Mouse (Mus musculus) hindbrain, embryonic 13.5 days (tissue): Measurements from ENCODE around the gene Dnaja3. TPM values are rescaled to one million over a fixed set of nuclear protein-coding genes. Genes with fewer than 3 reads are reported as not detected.
A peak's percentile ranks its signal among the peaks of the same experiment; 100 is the strongest.
"Not testable (repeated sequence)": the region's sequence is repeated elsewhere in the genome, so short reads cannot be mapped to it uniquely, and the experiment has no call there.

Experiments
- ATAC-seq: fragments of 200-750 bp; cut with Nextera tagmentation; 2 replicates; pipeline ENCODE4 v1.8.0; 2017; ENCODE audit warnings: moderate TSS enrichment; ENCODE audit not compliant: low FRiP score
- H3K27ac ChIP-seq: fragments of 300-500 bp; sonication (generic); 2 replicates; pipeline ENCODE4 v1.5.1; 2015; ENCODE audit warnings: inconsistent platforms, mild to moderate bottlenecking, moderate library complexity
- H3K27me3 ChIP-seq: fragments of 300-500 bp; sonication (generic); 2 replicates; pipeline ENCODE4 v1.6.1; 2015; ENCODE audit warnings: mild to moderate bottlenecking, inconsistent platforms
- H3K36me3 ChIP-seq: fragments of 300-500 bp; sonication (generic); 2 replicates; pipeline ENCODE4 v1.6.1; 2015; ENCODE audit warnings: mild to moderate bottlenecking, inconsistent platforms
- H3K4me1 ChIP-seq: fragments of 300-500 bp; sonication (generic); replicated peaks from 2 replicates; pipeline ENCODE4 v1.6.1; 2015; ENCODE audit warnings: inconsistent platforms
- H3K4me2 ChIP-seq: fragments of 300-500 bp; sonication (generic); 2 replicates; pipeline ENCODE4 v1.6.1; 2015; ENCODE audit warnings: inconsistent platforms, mild to moderate bottlenecking, moderate library complexity
- H3K4me3 ChIP-seq: fragments of 300-500 bp; sonication (generic); 2 replicates; pipeline ENCODE4 v1.5.1; 2015; ENCODE audit warnings: mild to moderate bottlenecking, inconsistent platforms
- H3K9ac ChIP-seq: fragments of 300-500 bp; sonication (generic); 2 replicates; pipeline ENCODE4 v1.6.1; 2015; ENCODE audit warnings: mild to moderate bottlenecking, inconsistent platforms
- H3K9me3 ChIP-seq: fragments of 300-500 bp; sonication (generic); 2 replicates; pipeline ENCODE4 v1.6.1; 2016; ENCODE audit warnings: inconsistent platforms
- WGBS: fragments of 180-500 bp; shearing (Covaris S2); methylation state at CpG from one replicate; pipeline ENCODE4 v1.1.7; 2015; 5-methylcytosine and 5-hydroxymethylcytosine counted together
- polyA plus RNA-seq: library from polyadenylated mRNA; unstranded; fragments of >200 nt; fragmentation: Nextera tagmentation; extraction: Ambion mirVana; gene quantifications from 2 replicates; pipeline ENCODE4 v1.2.1, GENCODE M21; 2015

Dnaja3 gene
- polyA plus RNA-seq, 1 experiment from 2014 or later, result 54.8 TPM

GRCm38 (mm10) chr16:4659326-4659725 lies 19.5 kb downstream of the Dnaja3 start:
- Histone ChIP-seq H3K36me3 (peaks cover 47% of the 10 kb centered on the region), H3K27me3 (no peaks in the 10 kb centered on the region), H3K4me2 (no peak overlapping the region), H3K9me3 (no peaks in the 10 kb centered on the region), H3K4me1 (peaks cover 18% of the 10 kb centered on the region), H3K27ac (peak overlapping the region; percentile 40), H3K4me3 (no peak overlapping the region), H3K9ac (0 out of 2 replicates have a peak overlapping the region, but pooled peaks have one; percentile 11)
- WGBS, result 31% methylated on average over 2 of the region's 2 CpGs
- ATAC-seq, result no peak

GRCm38 (mm10) chr16:4661605-4662004 lies 21.8 kb downstream of the Dnaja3 start:
- 87% methylated on average over 2 of the region's 2 CpGs for WGBS

GRCm38 (mm10) chr16:4663806-4664205 lies 24.0 kb downstream of the Dnaja3 start:
- WGBS, result 92% methylated on average over 2 of the region's 2 CpGs
- Histone ChIP-seq H3K27ac (no peak overlapping the region), H3K9ac (no peak overlapping the region), H3K9me3 (no peaks in the 10 kb centered on the region), H3K27me3 (no peaks in the 10 kb centered on the region), H3K4me1 (peaks cover 6% of the 10 kb centered on the region), H3K36me3 (peaks cover 58% of the 10 kb centered on the region), H3K4me2 (no peak overlapping the region), H3K4me3 (no peak overlapping the region)
- ATAC-seq, result no peak

More at GRCm38 (mm10) chr16:4661605-4662004, 21.8 kb downstream of the Dnaja3 start:
- Histone ChIP-seq H3K9me3 (no peaks in the 10 kb centered on the region), H3K27ac (no peak overlapping the region), H3K36me3 (peaks cover 39% of the 10 kb centered on the region), H3K4me1 (peaks cover 9% of the 10 kb centered on the region), H3K9ac (no peak overlapping the region), H3K27me3 (no peaks in the 10 kb centered on the region), H3K4me3 (no peak overlapping the region), H3K4me2 (no peak overlapping the region)
- no peak for ATAC-seq

- WGBS, result 95% methylated on average over 2 of the region's 2 CpGs
- Histone ChIP-seq H3K27ac (no peak overlapping the region), H3K4me1 (no peaks in the 10 kb centered on the region), H3K4me3 (no peak overlapping the region), H3K9me3 (no peaks in the 10 kb centered on the region), H3K4me2 (no peak overlapping the region), H3K27me3 (no peaks in the 10 kb centered on the region), H3K9ac (no peak overlapping the region), H3K36me3 (peaks cover 70% of the 10 kb centered on the region)
- ATAC-seq, result no peak
Observed at GRCm38 (mm10) chr16:4665726-4666125, 25.9 kb downstream of the Dnaja3 start.

- H3K36me3 ChIP-seq, result peaks cover 65% of the 10 kb centered on the region
- WGBS, result 29% methylated on average over 3 of the region's 3 CpGs
- no peak overlapping the region for H3K4me3 ChIP-seq
- H3K27me3 ChIP-seq, result no peaks in the 10 kb centered on the region
- ATAC-seq, result peak; percentile 86
- H3K9me3 ChIP-seq, result no peaks in the 10 kb centered on the region
- H3K9ac ChIP-seq, result no peak overlapping the region
- H3K4me2 ChIP-seq, result no peak overlapping the region
- H3K27ac ChIP-seq, result no peak overlapping the region
- no peaks in the 10 kb centered on the region for H3K4me1 ChIP-seq
Observed at GRCm38 (mm10) chr16:4667190-4667808, 27.5 kb downstream of the Dnaja3 start.

- Histone ChIP-seq H3K9ac (no peak overlapping the region), H3K27ac (no peak overlapping the region), H3K4me3 (no peak overlapping the region), H3K4me1 (no peaks in the 10 kb centered on the region), H3K4me2 (no peak overlapping the region), H3K36me3 (peaks cover 59% of the 10 kb centered on the region), H3K9me3 (no peaks in the 10 kb centered on the region), H3K27me3 (no peaks in the 10 kb centered on the region)
- no peak for ATAC-seq
- WGBS, result 78% methylated on average over 5 of the region's 5 CpGs
Observed at GRCm38 (mm10) chr16:4670317-4670716, 30.5 kb downstream of the Dnaja3 start.

GRCm38 (mm10) chr16:4674091-4674490 lies 34.3 kb downstream of the Dnaja3 start:
- H3K4me3 ChIP-seq, result no peak overlapping the region
- ATAC-seq, result no peak
- H3K27ac ChIP-seq, result no peak overlapping the region
- no peaks in the 10 kb centered on the region for H3K27me3 ChIP-seq
- no peak overlapping the region for H3K4me2 ChIP-seq
- WGBS, result 79% methylated on average over 4 of the region's 4 CpGs
- H3K9me3 ChIP-seq, result no peaks in the 10 kb centered on the region
- no peak overlapping the region for H3K9ac ChIP-seq
- peaks cover 49% of the 10 kb centered on the region for H3K36me3 ChIP-seq
- peaks cover 15% of the 10 kb centered on the region for H3K4me1 ChIP-seq

- ATAC-seq, result no peak
- Histone ChIP-seq H3K4me1 (peaks cover 16% of the 10 kb centered on the region), H3K4me2 (no peak overlapping the region), H3K36me3 (peaks cover 33% of the 10 kb centered on the region), H3K4me3 (no peak overlapping the region), H3K9me3 (no peaks in the 10 kb centered on the region), H3K9ac (no peak overlapping the region), H3K27ac (no peak overlapping the region), H3K27me3 (no peaks in the 10 kb centered on the region)
- WGBS, result 97% methylated on average over 5 of the region's 5 CpGs
Observed at GRCm38 (mm10) chr16:4676836-4677235, 37.0 kb downstream of the Dnaja3 start.

- Histone ChIP-seq H3K4me3 (no peak overlapping the region), H3K36me3 (peaks cover 27% of the 10 kb centered on the region), H3K9me3 (no peaks in the 10 kb centered on the region), H3K9ac (no peak overlapping the region), H3K27ac (no peak overlapping the region), H3K4me2 (peak overlapping the region; percentile 97; the same call in 1 of the 2 replicates), H3K27me3 (no peaks in the 10 kb centered on the region), H3K4me1 (peaks cover 20% of the 10 kb centered on the region)
- 82% methylated on average over 5 of the region's 5 CpGs for WGBS
- ATAC-seq, result no peak
Observed at GRCm38 (mm10) chr16:4678080-4678479, 38.3 kb downstream of the Dnaja3 start.

GRCm38 (mm10) chr16:4679121-4680018 lies 39.6 kb downstream of the Dnaja3 start, which contains the start of gene Coro7:
Coro7 (minus strand) TSS chr16:4679777.
- H3K36me3 ChIP-seq, result peaks cover 21% of the 10 kb centered on the region
- peak within 1 kb of the TSS; percentile 65 for H3K4me3 ChIP-seq
- H3K4me2 ChIP-seq, result peak within 1 kb of the TSS; percentile 97
- under 1% methylated on average over 47 of the region's 47 CpGs for WGBS
- ATAC-seq, result peak; percentile 88
- peak within 1 kb of the TSS; percentile 48 for H3K27ac ChIP-seq
- H3K9me3 ChIP-seq, result no peaks in the 10 kb centered on the region
- peaks cover 24% of the 10 kb centered on the region for H3K4me1 ChIP-seq
- peak within 1 kb of the TSS; percentile 84 for H3K9ac ChIP-seq
- no peaks in the 10 kb centered on the region for H3K27me3 ChIP-seq

- not testable (repeated sequence) for H3K9ac ChIP-seq, H3K36me3 ChIP-seq, ATAC-seq, H3K9me3 ChIP-seq, H3K4me2 ChIP-seq, H3K4me3 ChIP-seq, H3K27me3 ChIP-seq, H3K27ac ChIP-seq
- WGBS, result 80% methylated on average over 3 of the region's 3 CpGs
- peaks cover 37% of the 10 kb centered on the region for H3K4me1 ChIP-seq
Observed at GRCm38 (mm10) chr16:4680922-4681455, 41.2 kb downstream of the Dnaja3 start.

- Histone ChIP-seq H3K4me2 (peak overlapping the region; percentile 93), H3K4me1 (peaks cover 36% of the 10 kb centered on the region), H3K27ac (peak overlapping the region; percentile 78; the same call in 1 of the 2 replicates), H3K36me3 (peaks cover 7% of the 10 kb centered on the region), H3K9ac (no peak overlapping the region), H3K4me3 (peak overlapping the region; percentile 94; the same call in 1 of the 2 replicates), H3K9me3 (no peaks in the 10 kb centered on the region), H3K27me3 (no peaks in the 10 kb centered on the region)
- ATAC-seq, result no peak
- WGBS, result 84% methylated on average over 4 of the region's 4 CpGs
Observed at GRCm38 (mm10) chr16:4682628-4683179, 42.9 kb downstream of the Dnaja3 start.
